Comparison of ENCODE assay signal across 13 mouse cellular contexts in genomic region chr3:35242871-35243529, GRCm38 (mm10).
DNase-seq lines count a peak whose midpoint lies in the region; ATAC-seq and TF ChIP-seq lines count a peak whose summit lies in the region.
"Had no signal": no experiment of that assay in that cellular context is flagged by ENCODE, and none has a peak within 500 bp of the region (broad histone marks: within the 10 kb centered on the region; RNA-seq: fewer than 3 reads in every experiment).

No protein-coding gene starts in this region.

- no peaks in the 10 kb centered on the region for H3K9me3 ChIP-seq in lung, embryonic 14.5 days (ENCODE audit: low read depth, low read length)
- no peaks in the 10 kb centered on the region for H3K9me3 ChIP-seq in embryonic facial prominence, embryonic 13.5 days
- H3K9me3 ChIP-seq in midbrain, embryonic 12.5 days, result no peaks in the 10 kb centered on the region
- H3K9me3 ChIP-seq: neural tube, embryonic 13.5 days had no signal

- no peaks in the 10 kb centered on the region for H3K36me3 ChIP-seq in lung, embryonic 14.5 days (ENCODE audit: insufficient read depth)
- H3K36me3 ChIP-seq in embryonic facial prominence, embryonic 13.5 days, result no peaks in the 10 kb centered on the region
- H3K36me3 ChIP-seq in midbrain, embryonic 12.5 days, result no peaks in the 10 kb centered on the region
- H3K36me3 ChIP-seq: neural tube, embryonic 13.5 days had no signal

- H3K9ac ChIP-seq in lung, embryonic 14.5 days, result no peak overlapping the region
- no peak overlapping the region for H3K9ac ChIP-seq in embryonic facial prominence, embryonic 13.5 days
- H3K9ac ChIP-seq in midbrain, embryonic 12.5 days (replicated peaks), result no peak overlapping the region
- H3K9ac ChIP-seq: liver, embryonic 14.5 days; neural tube, embryonic 13.5 days had no signal

- no peaks in the 10 kb centered on the region for H3K27me3 ChIP-seq in lung, embryonic 14.5 days (ENCODE audit: insufficient read depth, low read length)
- no peaks in the 10 kb centered on the region for H3K27me3 ChIP-seq in embryonic facial prominence, embryonic 13.5 days
- no peaks in the 10 kb centered on the region; the same call in 1 of the 2 replicates for H3K27me3 ChIP-seq in midbrain, embryonic 12.5 days

- DNase-seq in lung, embryonic 14.5 days, result no peak
- no peak for DNase-seq in lung, postnatal 10 days
- DNase-seq in ES-CJ7 (ENCODE audit: low read depth, low spot score), result peak; percentile 11
- DNase-seq in cerebellum, adult 11 months, result no peak
- DNase-seq: heart, adult 2 months; kidney, postnatal 25 days; retina, postnatal 1 day had no signal

- H3K4me3 ChIP-seq in lung, embryonic 14.5 days (ENCODE audit: low read depth, low read length), result no peak overlapping the region
- no peak overlapping the region for H3K4me3 ChIP-seq in embryonic facial prominence, embryonic 13.5 days
- H3K4me3 ChIP-seq in midbrain, embryonic 12.5 days, result no peak overlapping the region
- H3K4me3 ChIP-seq: heart, adult 2 months; neural tube, embryonic 13.5 days had no signal

- WGBS in lung, embryonic 14.5 days, result 69% methylated on average over 10 of the region's 10 CpGs
- whole genome bisulfite sequencing in embryonic facial prominence, embryonic 13.5 days, result 76% methylated on average over 10 of the region's 10 CpGs
- 57% methylated on average over 10 of the region's 10 CpGs for WGBS in midbrain, embryonic 12.5 days

- TF ChIP-seq CTCF in lung, embryonic 14.5 days (IDR thresholded peaks at IDR 0.05; ENCODE audit: low read depth), result no peak

- peak overlapping the region; percentile 66 for H3K27ac ChIP-seq in lung, embryonic 14.5 days (ENCODE audit: low read depth)
- H3K27ac ChIP-seq in embryonic facial prominence, embryonic 13.5 days, result peak overlapping the region; percentile 41; the same call in 1 of the 2 replicates
- peak overlapping the region; percentile 21; the same call in 1 of the 2 replicates for H3K27ac ChIP-seq in midbrain, embryonic 12.5 days (replicated peaks)
- H3K27ac ChIP-seq: heart, adult 2 months; liver, embryonic 14.5 days; neural tube, embryonic 13.5 days had no signal

- peak; percentile 8; the same call in 1 of the 2 replicates for ATAC-seq in lung, embryonic 14.5 days (ENCODE audit: insufficient read depth)
- no peak for ATAC-seq in embryonic facial prominence, embryonic 13.5 days (ENCODE audit: insufficient number of reproducible peaks, insufficient read depth, low FRiP score, low TSS enrichment, low read depth)
- ATAC-seq in midbrain, embryonic 12.5 days (ENCODE audit: low FRiP score, low read depth), result peak; percentile 67
- no peak for ATAC-seq in megakaryocyte progenitor cell, adult 5-6 weeks (replicated peaks; ENCODE audit: poor library complexity)
- ATAC-seq: intestine, postnatal 0 days had no signal

- no peak overlapping the region for H3K4me2 ChIP-seq in lung, embryonic 14.5 days
- H3K4me2 ChIP-seq in embryonic facial prominence, embryonic 13.5 days, result no peak overlapping the region
- no peak overlapping the region for H3K4me2 ChIP-seq in midbrain, embryonic 12.5 days (replicated peaks)
- H3K4me2 ChIP-seq: neural tube, embryonic 13.5 days had no signal

- H3K4me1 ChIP-seq in lung, embryonic 14.5 days (ENCODE audit: insufficient read depth), result no peaks in the 10 kb centered on the region; the same call in 1 of the 2 replicates
- peaks cover 10% of the 10 kb centered on the region; the same call in 1 of the 2 replicates for H3K4me1 ChIP-seq in embryonic facial prominence, embryonic 13.5 days
- H3K4me1 ChIP-seq in midbrain, embryonic 12.5 days, result peaks cover 39% of the 10 kb centered on the region

Comparison
In these comparisons a context has a peak if more than half of its experiments do, and no peak if none do; other contexts are left out.
1. ATAC-seq: peak in lung, embryonic 14.5 days (single experiment) and midbrain, embryonic 12.5 days (single experiment); none in embryonic facial prominence, embryonic 13.5 days (single experiment) and megakaryocyte progenitor cell, adult 5-6 weeks (single experiment).
2. Peak in every context shown above with its lines, with median percentiles within 50 percentile points of each other: H3K27ac ChIP-seq.